Mouse (Mus musculus): ENCODE results near the gene Pmm1. TPM values are rescaled to one million over a fixed set of nuclear protein-coding genes. Genes with fewer than 3 reads are reported as not detected.

Gene Pmm1
- polyA plus RNA-seq, 1 experiment: 12.1 TPM

DNA sequence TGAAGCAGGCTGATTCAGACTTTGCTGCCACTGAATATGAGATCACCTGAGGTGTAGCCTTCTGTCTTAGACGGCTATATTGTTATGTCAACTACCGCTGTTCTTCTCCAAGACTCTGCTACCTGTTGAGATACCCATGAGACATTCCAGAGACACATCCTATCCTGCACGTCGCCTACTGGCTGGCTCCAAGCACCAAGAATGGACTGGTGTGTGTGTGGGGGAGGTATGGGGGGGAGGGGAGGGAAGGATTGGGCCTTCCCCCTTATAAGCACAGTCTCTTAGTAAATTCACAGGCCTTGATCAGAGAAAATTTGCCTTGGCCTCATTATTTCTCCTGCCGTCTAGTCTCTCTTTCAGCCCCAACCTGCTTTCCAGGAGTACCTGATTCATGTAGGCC lies 7.1 kb upstream of the Pmm1 start:
- Histone ChIP-seq H3K27ac (ENCODE audit: control insufficient read depth, insufficient read depth, low read depth, low read length) (no peak overlapping the region), H3K36me3 (ENCODE audit: control insufficient read depth, insufficient read depth, low read length) (no peaks in the 10 kb centered on the region), H3K27me3 (ENCODE audit: control insufficient read depth, insufficient read depth, low read length) (no peaks in the 10 kb centered on the region), H3K4me3 (ENCODE audit: control insufficient read depth, low read depth, low read length) (no peak overlapping the region), H3K4me1 (ENCODE audit: control insufficient read depth, insufficient read depth, low read length) (no peaks in the 10 kb centered on the region; the same call in 1 of the 2 replicates)
- no peak for TF ChIP-seq POLR2A (IDR thresholded peaks at IDR 0.05; ENCODE audit: control insufficient read depth, low read depth, low read length)
- TF ChIP-seq CTCF (IDR thresholded peaks at IDR 0.05; ENCODE audit: control insufficient read depth, insufficient read depth, insufficient replicate concordance, low read depth, low read length): no peak

DNA sequence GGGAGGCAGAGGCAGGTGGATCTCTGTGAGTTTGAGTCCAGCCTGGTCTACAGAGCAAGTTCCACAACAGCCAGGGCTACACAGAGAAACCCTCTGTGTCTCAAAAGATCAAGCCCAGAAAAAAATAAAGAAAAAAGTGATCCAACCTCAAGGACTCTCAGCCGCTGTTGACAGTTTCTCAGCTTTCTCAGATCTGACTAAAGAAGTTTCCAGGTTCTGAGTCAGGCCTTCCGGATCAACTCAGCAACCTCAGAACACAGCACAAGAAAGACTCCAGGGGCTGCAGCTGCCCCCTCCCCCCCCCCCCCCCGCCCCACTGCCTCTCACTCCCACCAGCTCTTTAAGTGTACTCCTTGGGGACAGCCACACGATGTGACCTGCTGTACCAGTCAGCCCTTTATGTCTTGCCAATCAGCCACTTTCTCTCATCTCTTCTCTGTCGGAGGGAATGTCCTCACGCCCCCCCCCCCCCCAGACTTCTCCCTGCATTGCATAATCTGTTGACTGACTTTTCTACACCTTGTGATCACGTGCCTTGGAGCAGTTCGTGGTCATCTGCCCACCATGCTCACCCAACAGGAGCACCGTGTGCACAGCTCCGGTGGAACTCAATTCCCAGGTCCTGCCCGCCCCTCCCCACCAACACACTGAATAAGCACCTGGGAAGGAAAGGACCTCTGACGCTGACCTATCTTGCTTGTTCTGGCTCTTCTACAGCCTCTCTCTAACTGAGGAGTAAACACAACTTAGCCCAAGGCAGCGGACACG lies 5.5 kb upstream of the Pmm1 start:
- TF ChIP-seq POLR2A (IDR thresholded peaks at IDR 0.05; ENCODE audit: control insufficient read depth, low read depth, low read length) (no peak), CTCF (IDR thresholded peaks at IDR 0.05; ENCODE audit: control insufficient read depth, insufficient read depth, insufficient replicate concordance, low read depth, low read length) (no peak)
- no peaks in the 10 kb centered on the region for H3K36me3 ChIP-seq (ENCODE audit: control insufficient read depth, insufficient read depth, low read length)
- H3K4me1 ChIP-seq (ENCODE audit: control insufficient read depth, insufficient read depth, low read length): peaks cover 4% of the 10 kb centered on the region; the same call in 1 of the 2 replicates
- H3K27ac ChIP-seq (ENCODE audit: control insufficient read depth, insufficient read depth, low read depth, low read length): no peak overlapping the region
- H3K4me3 ChIP-seq (ENCODE audit: control insufficient read depth, low read depth, low read length): no peak overlapping the region
- H3K27me3 ChIP-seq (ENCODE audit: control insufficient read depth, insufficient read depth, low read length): no peaks in the 10 kb centered on the region

DNA sequence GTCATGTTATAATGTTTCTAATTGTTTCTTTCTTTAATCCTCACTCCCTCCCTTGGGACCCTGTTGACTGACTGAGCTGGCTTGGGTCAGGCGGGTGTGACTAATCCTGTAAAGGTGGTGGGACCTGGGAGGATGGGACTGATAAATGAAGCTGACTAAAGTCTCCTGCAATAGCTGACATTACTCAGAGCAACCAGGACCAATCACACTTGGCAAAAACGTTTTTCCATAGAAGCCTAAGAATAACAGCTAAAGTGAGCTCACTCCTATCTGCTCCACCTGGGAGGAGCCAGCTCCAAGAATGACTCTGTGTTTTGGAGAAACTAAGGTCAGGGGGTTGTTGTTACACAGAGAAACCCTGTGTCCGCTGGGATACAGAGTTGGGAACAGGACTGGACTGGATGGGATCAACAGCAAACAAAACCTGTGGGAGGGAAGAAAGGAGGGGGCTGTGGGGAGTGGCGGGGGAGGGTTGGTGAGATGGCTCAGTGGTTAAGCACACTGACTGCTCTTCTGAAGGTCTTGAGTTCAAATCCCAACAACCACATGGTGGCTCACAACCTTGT lies 4.3 kb upstream of the Pmm1 start:
- no peak for TF ChIP-seq POLR2A (IDR thresholded peaks at IDR 0.05; ENCODE audit: control insufficient read depth, low read depth, low read length)
- no peak for TF ChIP-seq CTCF (IDR thresholded peaks at IDR 0.05; ENCODE audit: control insufficient read depth, insufficient read depth, insufficient replicate concordance, low read depth, low read length)
- Histone ChIP-seq H3K27me3 (ENCODE audit: control insufficient read depth, insufficient read depth, low read length) (no peaks in the 10 kb centered on the region), H3K4me3 (ENCODE audit: control insufficient read depth, low read depth, low read length) (no peak overlapping the region), H3K4me1 (ENCODE audit: control insufficient read depth, insufficient read depth, low read length) (peaks cover 6% of the 10 kb centered on the region), H3K36me3 (ENCODE audit: control insufficient read depth, insufficient read depth, low read length) (no peaks in the 10 kb centered on the region), H3K27ac (ENCODE audit: control insufficient read depth, insufficient read depth, low read depth, low read length) (no peak overlapping the region)

DNA sequence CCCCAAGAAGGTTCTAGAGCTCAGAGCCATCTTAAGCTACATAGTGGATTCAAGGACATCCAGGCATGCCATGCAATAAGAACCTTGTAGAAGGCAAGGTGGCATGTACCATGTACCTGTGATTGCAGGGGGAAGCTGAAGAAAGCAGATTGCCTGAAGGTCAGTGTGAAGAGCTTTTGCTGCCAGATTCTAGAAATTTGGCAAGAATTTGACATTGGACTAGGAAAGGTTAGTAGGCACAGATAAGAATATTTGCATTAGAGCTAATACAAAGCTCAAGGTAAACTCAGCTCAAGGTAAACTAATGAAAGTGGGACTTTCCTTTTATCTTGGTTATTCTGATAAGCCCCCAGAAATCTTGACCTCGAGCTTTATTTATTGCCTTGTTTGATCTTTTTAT lies 3.5 kb upstream of the Pmm1 start:
- Histone ChIP-seq H3K4me3 (ENCODE audit: control insufficient read depth, low read depth, low read length) (no peak overlapping the region), H3K36me3 (ENCODE audit: control insufficient read depth, insufficient read depth, low read length) (no peaks in the 10 kb centered on the region), H3K27me3 (ENCODE audit: control insufficient read depth, insufficient read depth, low read length) (no peaks in the 10 kb centered on the region), H3K4me1 (ENCODE audit: control insufficient read depth, insufficient read depth, low read length) (peaks cover 10% of the 10 kb centered on the region), H3K27ac (ENCODE audit: control insufficient read depth, insufficient read depth, low read depth, low read length) (no peak overlapping the region)
- no peak for TF ChIP-seq POLR2A (IDR thresholded peaks at IDR 0.05; ENCODE audit: control insufficient read depth, low read depth, low read length)
- TF ChIP-seq CTCF (IDR thresholded peaks at IDR 0.05; ENCODE audit: control insufficient read depth, insufficient read depth, insufficient replicate concordance, low read depth, low read length): no peak

DNA sequence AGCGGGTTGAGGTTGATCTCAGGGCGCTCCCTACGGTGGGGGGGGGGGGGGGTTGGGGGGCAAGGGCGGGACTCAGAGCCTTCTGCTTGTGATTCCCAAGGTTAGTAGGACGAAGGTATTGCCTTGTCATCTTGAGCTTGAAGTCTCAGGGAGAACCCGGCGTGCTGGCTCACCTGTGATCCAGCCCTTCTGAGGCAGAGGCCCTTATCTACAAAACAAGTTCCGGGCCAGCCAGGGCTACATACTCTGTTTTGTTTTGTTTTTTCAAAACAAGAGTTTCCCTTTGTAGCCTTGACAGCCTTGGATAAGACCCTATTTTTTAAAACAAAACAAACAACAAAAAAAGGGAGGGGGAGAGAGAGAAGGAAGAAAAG lies 335 bp upstream of the Pmm1 start:
- TF ChIP-seq POLR2A (IDR thresholded peaks at IDR 0.05; ENCODE audit: control insufficient read depth, low read depth, low read length): no peak
- no peak for TF ChIP-seq CTCF (IDR thresholded peaks at IDR 0.05; ENCODE audit: control insufficient read depth, insufficient read depth, insufficient replicate concordance, low read depth, low read length)
- peak overlapping the region; percentile 88 for H3K4me3 ChIP-seq (ENCODE audit: control insufficient read depth, low read depth, low read length)
- H3K4me1 ChIP-seq (ENCODE audit: control insufficient read depth, insufficient read depth, low read length): peaks cover 10% of the 10 kb centered on the region
- no peak overlapping the region for H3K27ac ChIP-seq (ENCODE audit: control insufficient read depth, insufficient read depth, low read depth, low read length)
- H3K27me3 ChIP-seq (ENCODE audit: control insufficient read depth, insufficient read depth, low read length): no peaks in the 10 kb centered on the region
- H3K36me3 ChIP-seq (ENCODE audit: control insufficient read depth, insufficient read depth, low read length): no peaks in the 10 kb centered on the region

DNA sequence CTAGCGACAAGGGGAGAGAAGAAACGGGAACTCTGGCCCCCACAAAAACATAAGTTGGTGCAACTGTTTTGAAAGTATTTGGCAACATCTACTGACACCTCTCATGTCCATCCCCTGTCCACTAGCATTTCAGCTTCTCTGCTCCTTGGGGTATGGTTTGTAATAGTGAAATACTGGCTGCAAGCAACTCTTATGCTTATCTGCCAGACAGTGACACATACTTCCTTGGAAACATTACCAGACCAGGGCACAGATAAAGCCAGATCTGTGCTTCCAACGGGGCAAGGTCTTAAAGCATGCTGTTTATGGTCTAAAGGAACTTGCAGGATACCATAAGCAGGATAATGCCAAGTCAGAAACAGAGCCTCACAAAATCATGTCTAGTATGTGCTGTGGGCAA lies 1.8 kb downstream of the Pmm1 start:
- Histone ChIP-seq H3K4me3 (ENCODE audit: control insufficient read depth, low read depth, low read length) (no peak overlapping the region), H3K27me3 (ENCODE audit: control insufficient read depth, insufficient read depth, low read length) (no peaks in the 10 kb centered on the region), H3K36me3 (ENCODE audit: control insufficient read depth, insufficient read depth, low read length) (no peaks in the 10 kb centered on the region), H3K27ac (ENCODE audit: control insufficient read depth, insufficient read depth, low read depth, low read length) (no peak overlapping the region), H3K4me1 (ENCODE audit: control insufficient read depth, insufficient read depth, low read length) (peaks cover 10% of the 10 kb centered on the region)
- TF ChIP-seq CTCF (IDR thresholded peaks at IDR 0.05; ENCODE audit: control insufficient read depth, insufficient read depth, insufficient replicate concordance, low read depth, low read length) (no peak), POLR2A (IDR thresholded peaks at IDR 0.05; ENCODE audit: control insufficient read depth, low read depth, low read length) (no peak)

DNA sequence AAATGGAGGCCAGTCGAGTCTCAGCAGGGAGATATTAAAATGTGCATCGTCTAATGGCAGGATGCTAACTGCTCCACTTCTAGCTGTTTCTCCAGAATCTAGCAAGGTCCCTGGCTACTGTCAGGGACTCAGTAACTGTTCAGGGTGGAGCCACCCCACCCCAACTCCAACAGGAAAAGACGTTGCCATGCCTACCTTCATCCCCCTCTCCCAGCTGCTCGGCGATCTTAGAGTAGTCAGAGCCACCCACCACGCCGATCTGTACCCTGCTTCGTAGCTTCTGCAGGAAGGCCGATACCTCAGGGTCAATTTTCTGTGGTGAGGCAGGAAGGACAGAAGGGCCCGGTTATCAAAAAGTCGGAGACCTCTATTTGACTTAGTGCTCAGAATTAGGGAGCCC lies 3.1 kb downstream of the Pmm1 start:
- H3K4me1 ChIP-seq (ENCODE audit: control insufficient read depth, insufficient read depth, low read length): peaks cover 10% of the 10 kb centered on the region
- H3K27me3 ChIP-seq (ENCODE audit: control insufficient read depth, insufficient read depth, low read length): no peaks in the 10 kb centered on the region
- H3K4me3 ChIP-seq (ENCODE audit: control insufficient read depth, low read depth, low read length): no peak overlapping the region
- no peaks in the 10 kb centered on the region for H3K36me3 ChIP-seq (ENCODE audit: control insufficient read depth, insufficient read depth, low read length)
- no peak for TF ChIP-seq POLR2A (IDR thresholded peaks at IDR 0.05; ENCODE audit: control insufficient read depth, low read depth, low read length)
- no peak for TF ChIP-seq CTCF (IDR thresholded peaks at IDR 0.05; ENCODE audit: control insufficient read depth, insufficient read depth, insufficient replicate concordance, low read depth, low read length)
- no peak overlapping the region for H3K27ac ChIP-seq (ENCODE audit: control insufficient read depth, insufficient read depth, low read depth, low read length)

All from testis, adult 2 months (tissue).